Mouse (Mus musculus) embryonic facial prominence, embryonic 10.5 days (tissue): ENCODE results near the gene Usp38. TPM values are rescaled to one million over a fixed set of nuclear protein-coding genes. Genes with fewer than 3 reads are reported as not detected.

Experiments used
- DNase-seq: peaks from one replicate; pipeline ENCODE4 v3.0.0-alpha.2; 2017; ENCODE audit warnings: low spot score
- H3K27ac ChIP-seq: fragments of 300-500 bp; sonication (generic); replicated peaks from 2 replicates; pipeline ENCODE4 v1.5.1; 2016; ENCODE audit warnings: mild to moderate bottlenecking
- H3K27me3 ChIP-seq: fragments of 300-500 bp; sonication (generic); replicated peaks from 2 replicates; pipeline ENCODE4 v1.6.1; 2016; ENCODE audit warnings: low read depth, mild to moderate bottlenecking; ENCODE audit not compliant: poor library complexity, severe bottlenecking
- H3K36me3 ChIP-seq: fragments of 300-500 bp; sonication (generic); replicated peaks from 2 replicates; pipeline ENCODE4 v1.6.1; 2016; ENCODE audit warnings: mild to moderate bottlenecking, moderate library complexity
- H3K4me1 ChIP-seq: fragments of 300-500 bp; sonication (generic); 2 replicates; pipeline ENCODE4 v1.6.1; 2016
- H3K4me3 ChIP-seq: fragments of 300-500 bp; sonication (generic); 2 replicates; pipeline ENCODE4 v1.5.1; 2016; ENCODE audit warnings: mild to moderate bottlenecking, moderate library complexity
- H3K9me3 ChIP-seq: fragments of 300-500 bp; sonication (generic); 2 replicates; pipeline ENCODE4 v1.6.1; 2016; ENCODE audit warnings: mild to moderate bottlenecking
- WGBS: fragments of 180-500 bp; shearing (Covaris S2); methylation state at CpG from one replicate; pipeline ENCODE4 v1.1.7; 2016; 5-methylcytosine and 5-hydroxymethylcytosine counted together
- polyA plus RNA-seq: library from polyadenylated mRNA; unstranded; fragments of >200 nt; fragmentation: Nextera tagmentation; extraction: Ambion mirVana; gene quantifications from 2 replicates; pipeline ENCODE4 v1.2.1, GENCODE M21; 2016

The Usp38 gene
- polyA plus RNA-seq, 1 experiment from 2014 or later = 24.3 TPM

DNA sequence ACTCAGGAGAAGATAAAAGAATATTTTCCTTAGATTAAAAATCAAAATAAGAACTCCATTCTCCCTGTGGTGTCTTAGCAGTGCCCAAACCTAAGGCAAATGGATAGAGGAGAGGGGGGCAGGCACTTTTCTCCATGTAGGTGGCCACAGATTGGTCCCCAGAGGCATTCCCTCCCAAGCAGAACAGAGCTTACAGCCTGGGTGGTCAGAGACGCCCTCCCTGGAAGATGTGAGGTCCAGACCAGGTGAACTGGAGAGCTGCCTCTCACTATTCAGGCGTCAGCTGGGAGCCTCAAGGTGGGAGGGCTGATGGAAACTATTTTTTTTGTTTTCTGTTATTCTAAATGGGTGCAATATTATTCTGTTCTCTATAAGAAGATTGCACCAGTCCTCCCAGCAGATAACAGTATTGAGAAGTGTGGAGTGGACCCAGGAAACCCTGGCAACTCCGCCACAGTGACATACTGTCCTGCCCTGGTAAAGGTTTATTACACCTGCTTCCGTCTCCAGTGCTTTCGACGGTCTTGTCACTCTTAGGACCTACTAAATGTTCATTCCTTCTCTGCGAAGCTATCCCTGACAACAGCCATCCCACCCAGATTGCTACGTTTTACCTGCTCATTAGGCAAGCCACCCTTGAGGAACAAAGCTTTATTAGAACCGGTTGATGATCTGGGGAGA is 55.0 kb downstream of the Usp38 start:
- H3K27me3 ChIP-seq = no peaks in the 10 kb centered on the region
- no peaks in the 10 kb centered on the region for H3K36me3 ChIP-seq
- no peak for DNase-seq
- H3K4me3 ChIP-seq = no peak overlapping the region
- no peak overlapping the region for H3K27ac ChIP-seq
- peaks cover 6% of the 10 kb centered on the region; the same call in 1 of the 2 replicates for H3K4me1 ChIP-seq
- H3K9me3 ChIP-seq = peaks cover 8% of the 10 kb centered on the region
- WGBS = 78% methylated on average over 9 of the region's 9 CpGs

DNA sequence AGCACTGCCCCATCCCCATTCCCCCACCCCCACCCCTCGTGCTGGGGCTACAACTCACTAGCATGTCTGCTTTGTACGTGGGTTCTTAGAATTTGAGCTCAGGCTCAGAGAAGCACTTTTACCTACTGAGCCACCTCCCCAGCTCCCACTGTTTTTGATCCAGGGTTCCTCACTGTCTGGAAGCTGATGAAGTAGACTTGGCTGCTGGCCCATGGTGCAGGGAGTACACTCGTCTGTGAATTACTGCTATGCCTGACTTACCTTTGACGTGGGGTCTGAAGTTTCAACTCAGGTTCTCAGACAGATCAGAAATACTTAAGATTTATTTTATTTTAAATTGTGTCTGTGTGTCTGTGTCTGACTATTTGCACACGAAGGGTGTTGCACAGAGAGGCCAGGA is 57.0 kb downstream of the Usp38 start:
- DNase-seq = no peak
- 78% methylated on average over 5 of the region's 5 CpGs for WGBS
- H3K9me3 ChIP-seq = peaks cover 8% of the 10 kb centered on the region

DNA sequence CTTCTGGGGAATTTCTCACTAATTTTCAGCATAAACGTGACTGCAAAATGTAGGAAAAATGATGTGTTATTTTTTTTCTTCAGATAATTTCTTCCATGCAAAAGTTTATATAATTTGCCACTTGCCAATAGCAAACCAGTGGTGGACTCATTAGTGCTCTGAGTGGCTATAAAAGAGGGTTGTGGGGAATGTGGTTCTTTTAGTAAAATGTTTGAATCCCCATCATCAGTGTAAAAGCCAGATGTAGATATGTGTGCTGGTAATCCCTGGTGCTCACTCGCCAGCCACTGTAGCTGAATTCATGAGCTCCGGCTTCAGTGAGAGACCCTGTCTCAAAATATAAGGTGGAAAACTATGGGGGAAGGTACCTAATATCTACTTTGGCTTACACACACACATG is 61.8 kb downstream of the Usp38 start:
- 80% methylated on average over 3 of the region's 3 CpGs for WGBS
- no peak overlapping the region for H3K4me3 ChIP-seq
- H3K27ac ChIP-seq = no peak overlapping the region
- H3K4me1 ChIP-seq = peaks cover 26% of the 10 kb centered on the region
- DNase-seq = no peak
- H3K36me3 ChIP-seq = no peaks in the 10 kb centered on the region
- peaks cover 8% of the 10 kb centered on the region for H3K9me3 ChIP-seq
- no peaks in the 10 kb centered on the region for H3K27me3 ChIP-seq

More for the DNA sequence above, 57.0 kb downstream of the Usp38 start:
- Histone ChIP-seq H3K36me3 (no peaks in the 10 kb centered on the region), H3K27ac (no peak overlapping the region), H3K4me3 (no peak overlapping the region), H3K27me3 (no peaks in the 10 kb centered on the region), H3K4me1 (peaks cover 6% of the 10 kb centered on the region; the same call in 1 of the 2 replicates)

DNA sequence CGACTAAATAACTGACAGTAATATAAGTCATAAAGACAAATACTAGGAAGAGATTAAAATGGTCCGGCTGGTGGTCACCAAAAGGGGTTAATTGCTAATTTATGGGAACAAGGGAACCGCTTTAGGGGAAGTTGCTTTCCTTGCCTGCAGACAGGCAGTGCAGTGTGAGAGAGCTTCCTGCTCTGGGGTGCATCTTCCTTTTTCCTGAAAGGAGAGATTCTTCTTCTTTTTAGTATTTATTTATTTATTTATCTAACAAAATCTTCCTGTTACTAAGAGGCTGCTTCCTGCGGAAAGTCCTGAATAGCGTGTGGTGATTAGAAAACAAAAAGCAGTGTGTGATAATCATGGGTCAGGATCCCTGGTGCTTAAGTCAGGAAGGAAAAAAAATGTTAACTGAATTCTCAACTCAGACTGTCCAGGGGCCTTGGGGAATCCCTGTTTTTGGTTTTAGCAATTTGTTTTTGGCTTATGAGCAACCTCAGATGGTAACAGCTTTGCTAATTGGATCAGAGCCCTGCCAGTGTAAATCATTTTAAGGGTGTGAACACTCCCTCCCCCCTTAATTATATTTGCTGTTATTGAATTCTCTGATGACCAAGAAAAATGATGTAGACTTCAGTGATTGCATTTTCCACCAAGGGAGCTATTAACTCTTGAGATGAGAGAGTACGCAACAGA is 62.4 kb downstream of the Usp38 start:
- peaks cover 26% of the 10 kb centered on the region for H3K4me1 ChIP-seq
- H3K27me3 ChIP-seq = no peaks in the 10 kb centered on the region
- no peak overlapping the region for H3K4me3 ChIP-seq
- H3K27ac ChIP-seq = no peak overlapping the region
- peaks cover 8% of the 10 kb centered on the region for H3K9me3 ChIP-seq
- no peak for DNase-seq
- H3K36me3 ChIP-seq = no peaks in the 10 kb centered on the region
- 37% methylated on average over 6 of the region's 6 CpGs for WGBS

DNA sequence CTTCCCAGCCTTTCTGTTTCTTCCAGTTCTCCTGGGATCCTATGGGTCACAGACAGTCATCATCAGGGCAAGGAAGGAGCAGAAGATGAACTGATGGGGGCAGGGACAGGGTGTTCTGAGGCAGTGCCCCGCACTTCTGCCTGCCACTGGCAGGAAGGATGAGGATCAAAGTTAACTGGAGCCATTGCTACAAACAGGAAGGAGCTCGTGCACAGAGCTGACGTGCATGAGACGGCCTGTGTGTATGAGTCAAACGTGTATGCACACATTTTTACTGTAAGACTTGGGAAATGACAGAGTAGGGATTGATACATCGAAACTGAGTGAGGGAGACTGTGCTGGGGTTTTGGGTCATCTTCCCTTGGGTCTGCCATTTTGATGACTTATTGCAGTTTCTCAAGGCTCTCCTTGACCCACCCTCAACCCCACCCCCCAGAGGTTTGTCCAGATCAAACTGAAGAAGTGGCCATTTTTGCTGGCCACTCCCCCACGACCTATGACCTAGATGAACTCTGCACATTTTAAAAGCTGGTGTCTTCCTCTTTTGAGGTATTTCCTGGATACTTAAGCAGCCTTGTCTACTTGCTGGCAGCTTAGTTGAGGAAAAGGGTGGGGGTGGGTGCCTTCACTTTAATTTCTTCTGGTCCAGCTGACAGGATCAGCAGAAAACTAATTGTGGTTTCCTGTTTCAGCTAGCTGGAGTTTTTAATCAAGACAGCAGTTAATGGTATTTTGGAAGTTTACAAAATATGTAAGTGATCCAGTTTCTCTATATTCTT is 66.1 kb downstream of the Usp38 start:
- Histone ChIP-seq H3K4me1 (peaks cover 26% of the 10 kb centered on the region), H3K27me3 (no peaks in the 10 kb centered on the region), H3K36me3 (no peaks in the 10 kb centered on the region), H3K27ac (0 out of 2 replicates have a peak overlapping the region, but pooled peaks have one; percentile 10), H3K4me3 (no peak overlapping the region), H3K9me3 (no peaks in the 10 kb centered on the region)
- no peak for DNase-seq
- WGBS = 71% methylated on average over 7 of the region's 7 CpGs

DNA sequence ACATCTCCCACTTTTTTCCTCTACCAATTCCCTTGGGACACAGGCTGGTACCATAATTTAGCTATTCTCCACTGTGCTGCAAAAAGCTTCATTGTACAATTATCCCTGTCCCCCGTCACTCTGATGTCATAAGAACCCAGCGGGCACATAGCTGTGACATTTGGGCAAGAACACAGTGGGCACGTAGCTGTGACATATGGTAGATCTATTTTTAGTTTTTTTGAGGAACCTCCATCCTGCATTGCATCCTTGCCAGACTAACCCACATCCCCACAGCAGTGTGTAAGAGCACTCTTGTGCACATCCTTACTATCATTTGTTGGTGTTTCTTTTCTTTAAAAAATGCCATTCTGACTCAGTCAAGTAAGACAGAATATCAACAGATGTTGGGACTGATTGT is 71.0 kb downstream of the Usp38 start:
- H3K36me3 ChIP-seq = no peaks in the 10 kb centered on the region
- no peak for DNase-seq
- H3K4me3 ChIP-seq = no peak overlapping the region
- 89% methylated on average over 3 of the region's 3 CpGs for WGBS
- H3K9me3 ChIP-seq = no peaks in the 10 kb centered on the region
- no peak overlapping the region for H3K27ac ChIP-seq
- H3K4me1 ChIP-seq = peaks cover 7% of the 10 kb centered on the region
- no peaks in the 10 kb centered on the region for H3K27me3 ChIP-seq

DNA sequence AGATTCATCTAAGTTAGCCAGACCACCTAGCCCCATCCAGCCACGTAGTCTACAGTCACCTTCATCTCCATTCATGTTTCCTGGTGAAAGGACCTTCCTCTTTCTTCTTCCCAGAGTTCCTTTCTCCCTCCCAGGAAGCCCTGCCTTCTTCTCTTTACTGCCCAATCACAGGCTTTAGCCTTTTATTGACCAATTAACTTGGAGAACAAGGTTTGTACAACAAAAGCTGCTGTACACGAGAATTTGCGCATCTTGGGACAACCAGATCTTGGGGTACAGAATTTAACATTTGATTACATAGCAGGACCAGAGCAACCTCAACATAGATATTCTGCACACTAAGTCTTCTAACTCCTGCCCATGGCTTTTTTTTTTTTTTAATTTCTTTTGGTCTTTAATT is 73.1 kb downstream of the Usp38 start:
- no peak overlapping the region for H3K4me3 ChIP-seq
- 94% methylated on average over 3 of the region's 3 CpGs for WGBS
- no peak for DNase-seq
- no peaks in the 10 kb centered on the region for H3K36me3 ChIP-seq
- H3K27me3 ChIP-seq = no peaks in the 10 kb centered on the region
- H3K4me1 ChIP-seq = peaks cover 6% of the 10 kb centered on the region; the same call in 1 of the 2 replicates
- H3K27ac ChIP-seq = no peak overlapping the region
- H3K9me3 ChIP-seq = no peaks in the 10 kb centered on the region

DNA sequence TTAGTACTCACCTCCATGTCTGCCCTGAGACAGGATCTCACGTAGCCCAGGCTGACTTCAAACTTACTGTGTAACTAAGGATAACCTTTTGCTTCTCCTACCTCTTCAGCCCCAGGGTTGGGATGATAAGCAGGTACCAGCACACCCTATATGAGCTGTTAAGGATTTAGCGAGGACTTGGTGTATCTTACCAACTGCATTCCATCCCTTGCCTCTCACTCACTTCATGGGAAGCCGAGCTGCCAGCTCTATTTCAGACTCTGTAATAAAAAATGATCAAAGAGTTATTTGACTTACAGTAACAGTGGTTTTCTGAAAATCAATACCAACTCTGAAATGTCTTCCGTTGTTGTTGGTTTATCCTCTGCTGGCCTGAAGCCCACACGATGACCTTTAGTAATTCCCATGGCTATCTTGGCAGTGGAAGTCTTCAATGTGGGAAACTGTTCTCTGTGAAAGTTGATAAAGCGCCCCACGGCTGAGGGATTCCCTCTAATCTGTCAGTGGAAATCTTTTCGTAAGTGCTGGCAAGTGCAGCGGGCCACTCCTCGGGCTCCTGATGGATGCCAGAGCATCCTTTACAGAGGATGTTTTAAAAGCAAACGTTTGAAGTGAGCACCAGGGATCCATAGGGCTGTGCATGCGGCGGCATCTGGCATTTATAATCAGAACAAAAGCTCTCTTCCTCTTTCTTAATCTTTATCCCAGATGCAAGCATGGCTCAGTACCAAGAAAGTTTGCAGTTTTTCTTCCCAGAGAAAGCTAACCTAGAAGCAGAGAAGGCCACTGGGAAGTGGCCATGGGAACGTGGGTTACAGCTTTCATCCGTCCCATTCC is 76.7 kb downstream of the Usp38 start:
- no peaks in the 10 kb centered on the region for H3K9me3 ChIP-seq
- no peaks in the 10 kb centered on the region for H3K27me3 ChIP-seq
- no peaks in the 10 kb centered on the region for H3K36me3 ChIP-seq
- WGBS = 66% methylated on average over 15 of the region's 15 CpGs
- DNase-seq = no peak
- no peak overlapping the region for H3K4me3 ChIP-seq
- peaks cover 6% of the 10 kb centered on the region; the same call in 1 of the 2 replicates for H3K4me1 ChIP-seq
- H3K27ac ChIP-seq = no peak overlapping the region

Other genes starting within 250 kb of the Usp38 start
- gene Gab1, start 134.4 kb downstream of the Usp38 start, polyA plus RNA-seq = 14.5 and 15.0 TPM in 2 replicates